Mouse (Mus musculus) right cerebral cortex, postnatal 36 days (tissue): ENCODE measurements around the gene Ift22.
"Not testable (repeated sequence)": the region's sequence is repeated elsewhere in the genome, so short reads cannot be mapped to it uniquely, and the experiment has no call there.

ENCODE experiments used
- DNase-seq, 2 experiments: peaks; one replicate each; pipeline ENCODE4 v3.0.0; 2022; ENCODE audit warnings: low spot score in 2 of 2, mixed read lengths in 1 of 2

Gene Ift22

GRCm38 (mm10) chr5:136945084-136945483, 37.1 kb downstream of the Ift22 start:
- DNase-seq: no peak

- no peak for DNase-seq
These were observed 39.9 kb downstream of the Ift22 start for GRCm38 (mm10) chr5:136947874-136948273.

GRCm38 (mm10) chr5:136949551-136950336, 41.8 kb downstream of the Ift22 start:
- DNase-seq: not testable (repeated sequence)

- DNase-seq: no peak
These were observed 42.6 kb downstream of the Ift22 start for GRCm38 (mm10) chr5:136950521-136950920.

GRCm38 (mm10) chr5:136952153-136952552, 44.2 kb downstream of the Ift22 start:
- no peak for DNase-seq

GRCm38 (mm10) chr5:136953015-136953414, 45.1 kb downstream of the Ift22 start, which contains the start of gene Fis1:
TSS of gene Fis1 (plus strand) at chr5:136953275.
- DNase-seq: peak; percentile 94 to 96

GRCm38 (mm10) chr5:136953440-136953951, 45.5 kb downstream of the Ift22 start:
- peak in 1 of 2 experiments; percentile 27 for DNase-seq

GRCm38 (mm10) chr5:136955622-136956021, 47.7 kb downstream of the Ift22 start:
- no peak for DNase-seq

- DNase-seq: no peak
These were observed 49.3 kb downstream of the Ift22 start for GRCm38 (mm10) chr5:136957250-136957649.

GRCm38 (mm10) chr5:136958991-136959605, 51.1 kb downstream of the Ift22 start:
- DNase-seq: no peak

GRCm38 (mm10) chr5:136960053-136960452, 52.1 kb downstream of the Ift22 start:
- DNase-seq: no peak

GRCm38 (mm10) chr5:136961334-136961982, 53.5 kb downstream of the Ift22 start:
- DNase-seq: no peak

- peak; percentile 89 to 92 for DNase-seq
These were observed 54.1 kb downstream of the Ift22 start for GRCm38 (mm10) chr5:136961983-136962461.

GRCm38 (mm10) chr5:136962501-136962900, 54.6 kb downstream of the Ift22 start:
- DNase-seq: peak; percentile 43 to 72

GRCm38 (mm10) chr5:136962966-136963540, 55.1 kb downstream of the Ift22 start:
- no peak for DNase-seq
